Mouse (Mus musculus): ENCODE measurements at regions not wholly inside any gene's neighbourhood (a gene's known extent, or its start where the extent isn't known, plus 50 kb on each side); places are given as distances from the start of the nearest gene placed in this dataset.

- no peak overlapping the region for H3K27ac ChIP-seq
- H3K4me3 ChIP-seq, result no peak overlapping the region
- H3K4me1 ChIP-seq, result peaks cover 17% of the 10 kb centered on the region
- no peak for DNase-seq (ENCODE audit: low spot score)
- H3K9me3 ChIP-seq, result no peaks in the 10 kb centered on the region
- no peaks in the 10 kb centered on the region for H3K27me3 ChIP-seq (ENCODE audit: insufficient read depth, poor library complexity, severe bottlenecking)
- no peaks in the 10 kb centered on the region for H3K36me3 ChIP-seq
- WGBS, result 93% methylated on average over 4 of the region's 4 CpGs
These were observed 304.1 kb downstream of the Epha7 start for GRCm38 (mm10) chr4:29117025-29117424.

GRCm38 (mm10) chr4:29117926-29118325 is 305.0 kb downstream of the Epha7 start:
- H3K27ac ChIP-seq, result peak overlapping the region; percentile 81
- no peak overlapping the region for H3K4me3 ChIP-seq
- H3K36me3 ChIP-seq, result no peaks in the 10 kb centered on the region
- no peaks in the 10 kb centered on the region for H3K27me3 ChIP-seq (ENCODE audit: insufficient read depth, poor library complexity, severe bottlenecking)
- DNase-seq (ENCODE audit: low spot score), result peak; percentile 75
- H3K4me1 ChIP-seq, result peaks cover 17% of the 10 kb centered on the region
- H3K9me3 ChIP-seq, result no peaks in the 10 kb centered on the region
- 35% methylated on average over 9 of the region's 9 CpGs for WGBS

DNA sequence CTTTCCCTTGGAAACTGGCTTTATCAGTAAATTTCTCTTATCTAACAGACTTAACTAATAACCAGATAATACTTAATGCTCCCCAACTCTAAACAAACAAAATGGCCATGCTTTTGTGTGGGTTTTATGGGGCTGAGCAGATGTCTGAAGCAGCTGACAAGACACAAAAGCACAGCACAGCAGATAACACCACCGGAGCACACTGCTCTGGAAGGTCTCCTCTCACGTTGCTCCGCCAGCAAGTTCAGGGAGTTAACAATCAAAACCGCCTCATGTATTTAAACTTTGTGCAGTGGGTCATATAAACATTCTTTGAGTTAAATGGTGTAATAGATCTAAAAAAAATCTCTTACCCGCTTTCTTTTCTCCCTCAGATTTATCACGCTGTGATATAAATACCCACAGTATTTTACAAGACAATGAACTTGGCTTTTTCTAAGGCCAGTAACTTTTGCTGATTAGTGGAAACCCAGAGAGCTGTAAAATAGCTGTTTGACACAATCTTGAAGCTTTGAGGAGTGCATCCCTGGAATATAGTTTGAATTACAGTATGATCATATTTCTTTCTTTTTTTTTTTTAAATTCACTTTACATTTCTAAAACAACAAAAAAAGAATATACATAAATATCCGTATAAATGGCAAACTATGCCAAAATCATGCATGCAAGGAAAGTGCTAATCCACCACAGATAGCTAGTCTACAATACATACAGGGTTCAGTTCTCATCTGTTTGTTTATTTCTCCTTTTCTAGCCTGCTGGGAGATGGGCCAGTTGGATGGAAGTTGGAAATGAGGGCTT is 305.9 kb downstream of the Epha7 start:
- no peaks in the 10 kb centered on the region for H3K27me3 ChIP-seq (ENCODE audit: insufficient read depth, poor library complexity, severe bottlenecking)
- H3K27ac ChIP-seq, result peak overlapping the region; percentile 81; the same call in 1 of the 2 replicates
- 26% methylated on average over 7 of the region's 7 CpGs for WGBS
- no peak for DNase-seq (ENCODE audit: low spot score)
- no peak overlapping the region for H3K4me3 ChIP-seq
- H3K9me3 ChIP-seq, result no peaks in the 10 kb centered on the region
- peaks cover 17% of the 10 kb centered on the region for H3K4me1 ChIP-seq
- H3K36me3 ChIP-seq, result no peaks in the 10 kb centered on the region

DNA sequence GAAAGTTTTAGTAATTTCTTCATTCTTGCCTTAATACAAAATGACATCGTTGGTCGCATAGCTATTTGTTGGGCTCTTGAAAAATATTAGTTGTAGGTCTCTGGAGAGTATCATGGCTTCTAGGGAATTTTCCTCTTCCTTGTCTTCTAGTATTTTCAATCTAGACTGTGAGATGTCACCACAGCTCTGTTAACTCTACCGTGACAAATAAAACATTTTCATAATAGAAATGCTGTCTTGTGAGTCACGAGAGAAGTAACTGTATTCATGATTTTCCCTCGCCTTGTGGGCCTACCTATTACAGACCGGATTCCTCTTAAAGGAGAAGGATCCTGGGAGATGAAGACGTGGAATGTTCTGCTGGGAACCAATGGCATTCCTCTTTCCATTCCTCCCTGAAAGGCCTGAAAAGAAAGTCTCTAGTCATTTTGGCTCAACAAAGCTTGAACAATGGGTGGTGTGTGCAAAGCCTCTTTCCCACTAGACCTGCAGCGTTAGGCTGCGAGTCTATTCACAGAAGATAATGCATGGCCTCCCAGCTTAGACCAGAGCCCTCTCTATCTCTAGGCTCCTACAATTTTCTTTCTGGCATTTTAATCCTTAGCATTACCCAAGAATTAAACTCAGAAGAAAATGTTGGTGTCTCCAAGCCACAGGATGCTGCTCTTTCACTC is 306.7 kb downstream of the Epha7 start:
- H3K27me3 ChIP-seq (ENCODE audit: insufficient read depth, poor library complexity, severe bottlenecking), result no peaks in the 10 kb centered on the region
- no peak overlapping the region for H3K4me3 ChIP-seq
- H3K4me1 ChIP-seq, result peaks cover 17% of the 10 kb centered on the region
- H3K27ac ChIP-seq, result no peak overlapping the region
- H3K36me3 ChIP-seq, result no peaks in the 10 kb centered on the region
- H3K9me3 ChIP-seq, result no peaks in the 10 kb centered on the region
- DNase-seq (ENCODE audit: low spot score), result no peak
- 72% methylated on average over 9 of the region's 9 CpGs for WGBS

DNA sequence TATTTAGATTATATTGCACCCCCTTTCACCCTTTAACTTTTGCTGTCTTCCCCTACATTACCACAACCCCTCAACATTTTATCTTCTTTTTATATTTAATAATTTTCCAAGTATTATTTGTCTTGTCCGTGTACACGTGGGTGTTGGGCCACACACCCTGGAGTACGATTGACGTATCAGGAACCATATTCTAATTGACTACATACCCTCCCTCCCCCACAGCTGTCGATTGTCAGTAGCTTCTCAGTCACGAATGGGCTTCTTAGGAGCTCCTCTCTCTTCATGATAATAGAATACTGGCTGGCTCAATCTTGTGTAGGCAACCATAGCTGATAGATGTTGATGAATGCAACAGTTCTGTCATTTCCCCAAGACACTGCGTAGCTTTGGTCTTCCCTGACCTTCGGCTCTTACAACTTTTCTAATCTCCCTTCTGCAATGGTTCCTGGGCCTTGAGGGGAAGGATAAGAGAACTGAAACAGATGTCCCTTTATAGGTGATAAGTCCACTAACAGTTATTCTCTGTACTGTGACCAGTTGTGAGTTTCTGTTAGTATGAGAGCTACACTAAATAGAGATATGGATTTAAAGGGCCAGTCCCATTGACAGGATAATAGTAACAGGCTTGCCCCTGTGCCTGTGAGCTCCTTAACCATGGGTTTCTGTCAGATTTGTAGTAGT is 310.9 kb downstream of the Epha7 start:
- no peak for DNase-seq (ENCODE audit: low spot score)
- 58% methylated on average over 8 of the region's 8 CpGs for WGBS
- Histone ChIP-seq H3K36me3 (no peaks in the 10 kb centered on the region), H3K4me1 (peaks cover 5% of the 10 kb centered on the region; the same call in 1 of the 2 replicates), H3K27me3 (ENCODE audit: insufficient read depth, poor library complexity, severe bottlenecking) (no peaks in the 10 kb centered on the region), H3K9me3 (no peaks in the 10 kb centered on the region), H3K4me3 (no peak overlapping the region), H3K27ac (no peak overlapping the region)

GRCm38 (mm10) chr4:29130485-29130884 is 317.6 kb downstream of the Epha7 start:
- no peak for DNase-seq (ENCODE audit: low spot score)
- Histone ChIP-seq H3K27ac (no peak overlapping the region), H3K4me1 (no peaks in the 10 kb centered on the region), H3K9me3 (no peaks in the 10 kb centered on the region), H3K4me3 (no peak overlapping the region), H3K27me3 (ENCODE audit: insufficient read depth, poor library complexity, severe bottlenecking) (no peaks in the 10 kb centered on the region), H3K36me3 (no peaks in the 10 kb centered on the region)

DNA sequence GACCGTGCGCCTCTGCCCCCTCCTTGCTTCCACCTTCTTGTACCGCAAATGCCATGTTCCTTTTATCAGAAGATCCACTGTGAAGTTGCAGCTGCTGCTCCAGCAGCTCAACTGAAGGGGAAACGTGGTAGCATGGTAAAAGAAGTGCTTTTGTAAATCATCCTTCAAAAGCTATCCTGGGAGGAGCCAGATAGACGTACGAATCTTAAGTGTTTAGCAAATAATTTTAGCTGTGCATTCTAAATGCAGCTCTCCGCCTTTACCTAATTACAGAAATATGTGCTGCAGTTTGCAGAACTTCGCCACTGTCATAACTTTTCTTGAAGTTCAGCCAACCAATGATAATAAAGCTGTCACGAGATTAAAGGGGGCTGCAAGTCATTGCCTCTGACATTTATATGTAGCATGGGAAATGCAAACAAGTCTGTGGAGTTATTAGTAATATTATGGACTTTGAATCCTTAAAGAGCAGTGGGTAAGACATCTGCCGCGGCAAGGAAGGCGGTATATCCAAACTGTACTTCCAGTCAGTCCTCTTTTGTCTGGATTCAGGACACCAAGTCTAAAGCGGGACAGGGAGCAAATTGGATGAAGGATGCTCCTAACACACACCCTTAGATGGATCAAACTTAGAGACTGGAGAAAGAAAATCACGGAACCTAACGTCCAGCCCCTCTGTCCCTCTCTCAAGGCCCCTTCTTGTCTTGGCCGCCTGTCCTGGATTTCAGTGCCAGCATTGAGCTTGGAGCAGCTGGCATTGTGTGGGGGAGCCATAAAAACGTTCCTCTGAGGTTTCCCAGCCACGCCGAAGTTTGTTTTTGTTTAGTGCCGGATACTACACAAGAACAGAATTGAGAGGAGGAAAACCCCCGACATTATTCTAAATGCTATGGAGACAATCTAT is 320.7 kb downstream of the Epha7 start:
- no peak for DNase-seq (ENCODE audit: low spot score)
- Histone ChIP-seq H3K27me3 (ENCODE audit: insufficient read depth, poor library complexity, severe bottlenecking) (no peaks in the 10 kb centered on the region), H3K36me3 (no peaks in the 10 kb centered on the region), H3K27ac (no peak overlapping the region), H3K4me1 (no peaks in the 10 kb centered on the region), H3K9me3 (no peaks in the 10 kb centered on the region), H3K4me3 (no peak overlapping the region)
- 73% methylated on average over 21 of the region's 21 CpGs for WGBS

DNA sequence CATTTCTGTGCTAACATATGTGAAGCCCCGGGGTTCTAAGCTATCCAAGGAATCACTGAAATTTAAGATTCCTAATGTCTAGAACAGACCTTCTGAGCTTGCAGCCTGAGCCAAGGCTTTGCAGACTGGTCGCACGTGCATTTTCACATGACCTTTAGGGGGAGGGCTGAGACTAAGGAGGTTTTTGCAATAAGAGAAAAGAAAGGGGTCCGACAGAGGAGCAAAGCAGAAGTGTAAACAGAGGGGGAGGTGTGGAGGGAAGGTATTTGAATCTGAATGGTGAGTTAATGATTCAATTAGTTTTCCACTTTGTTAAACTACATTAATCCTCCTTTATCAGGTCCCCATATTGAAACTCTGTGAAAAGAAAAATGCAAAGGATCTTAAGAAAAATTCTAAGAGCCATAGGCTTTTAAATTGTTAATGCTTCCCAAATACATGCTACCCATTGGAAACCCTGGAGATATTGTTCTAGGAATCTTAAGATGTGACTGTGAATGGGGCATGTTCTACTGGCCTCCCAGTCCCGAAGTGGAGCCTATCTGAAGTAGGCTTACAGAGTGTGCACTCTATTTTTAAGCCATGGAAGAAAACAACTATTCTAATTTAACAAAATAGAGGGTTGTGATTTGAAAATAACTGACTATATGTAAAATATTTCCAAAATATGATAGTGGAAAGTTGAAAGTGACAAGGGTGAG is 322.9 kb downstream of the Epha7 start:
- Histone ChIP-seq H3K9me3 (no peaks in the 10 kb centered on the region), H3K36me3 (no peaks in the 10 kb centered on the region), H3K27ac (no peak overlapping the region), H3K4me1 (no peaks in the 10 kb centered on the region), H3K4me3 (no peak overlapping the region), H3K27me3 (ENCODE audit: insufficient read depth, poor library complexity, severe bottlenecking) (no peaks in the 10 kb centered on the region)
- DNase-seq (ENCODE audit: low spot score), result peak; percentile 70
- 30% methylated on average over 5 of the region's 5 CpGs for WGBS

- H3K4me3 ChIP-seq, result no peak overlapping the region
- 85% methylated on average over 8 of the region's 8 CpGs for WGBS
- no peak for DNase-seq (ENCODE audit: low spot score)
- no peaks in the 10 kb centered on the region for H3K27me3 ChIP-seq (ENCODE audit: insufficient read depth, poor library complexity, severe bottlenecking)
- H3K9me3 ChIP-seq, result no peaks in the 10 kb centered on the region
- no peak overlapping the region for H3K27ac ChIP-seq
- H3K4me1 ChIP-seq, result no peaks in the 10 kb centered on the region
- no peaks in the 10 kb centered on the region for H3K36me3 ChIP-seq
These were observed 325.9 kb downstream of the Epha7 start for GRCm38 (mm10) chr4:29138771-29139301.

GRCm38 (mm10) chr4:29143415-29143814 is 330.5 kb downstream of the Epha7 start:
- 98% methylated on average over 1 of the region's 1 CpGs for WGBS
- no peaks in the 10 kb centered on the region for H3K36me3 ChIP-seq
- no peaks in the 10 kb centered on the region for H3K4me1 ChIP-seq
- no peak for DNase-seq (ENCODE audit: low spot score)
- no peaks in the 10 kb centered on the region for H3K27me3 ChIP-seq (ENCODE audit: insufficient read depth, poor library complexity, severe bottlenecking)
- H3K4me3 ChIP-seq, result no peak overlapping the region
- H3K9me3 ChIP-seq, result no peaks in the 10 kb centered on the region
- H3K27ac ChIP-seq, result no peak overlapping the region

- no peaks in the 10 kb centered on the region for H3K36me3 ChIP-seq
- no peak overlapping the region for H3K4me3 ChIP-seq
- H3K4me1 ChIP-seq, result no peaks in the 10 kb centered on the region
- no peaks in the 10 kb centered on the region for H3K27me3 ChIP-seq (ENCODE audit: insufficient read depth, poor library complexity, severe bottlenecking)
- no peaks in the 10 kb centered on the region for H3K9me3 ChIP-seq
- no peak for DNase-seq (ENCODE audit: low spot score)
- no peak overlapping the region for H3K27ac ChIP-seq
- 81% methylated on average over 4 of the region's 4 CpGs for WGBS
These were observed 332.3 kb downstream of the Epha7 start for GRCm38 (mm10) chr4:29145242-29145641.

Data from heart, embryonic 10.5 days (tissue).